Mouse (Mus musculus): ENCODE measurements at regions not wholly inside any gene's neighbourhood (a gene's known extent, or its start where the extent isn't known, plus 50 kb on each side); places are given as distances from the start of the nearest gene placed in this dataset.
"Not testable (repeated sequence)": the region's sequence is repeated elsewhere in the genome, so short reads cannot be mapped to it uniquely, and the experiment has no call there.

GRCm38 (mm10) chr13:39566491-39566890 is 605.8 kb upstream of the Slc35b3 start:
- in situ Hi-C loops (cut with MboI; ENCODE audit: low sequenced_read_pairs) = no loop called here

GRCm38 (mm10) chr13:39537724-39538440 is 577.2 kb upstream of the Slc35b3 start:
- in situ Hi-C loops (cut with MboI; ENCODE audit: low sequenced_read_pairs) = no loop called here

GRCm38 (mm10) chr13:39526469-39526868 is 565.8 kb upstream of the Slc35b3 start:
- in situ Hi-C loops (cut with MboI; ENCODE audit: low sequenced_read_pairs) = no loop called here

GRCm38 (mm10) chr13:39523856-39524301 is 563.2 kb upstream of the Slc35b3 start:
- in situ Hi-C loops (cut with MboI; ENCODE audit: low sequenced_read_pairs) = no loop called here

GRCm38 (mm10) chr13:39523246-39523850 is 562.7 kb upstream of the Slc35b3 start:
- in situ Hi-C loops (cut with MboI; ENCODE audit: low sequenced_read_pairs) = no loop called here

GRCm38 (mm10) chr13:39520846-39521245 is 560.2 kb upstream of the Slc35b3 start:
- in situ Hi-C loops (cut with MboI; ENCODE audit: low sequenced_read_pairs) = no loop called here

GRCm38 (mm10) chr13:39516106-39516505 is 555.4 kb upstream of the Slc35b3 start:
- in situ Hi-C loops (cut with MboI; ENCODE audit: low sequenced_read_pairs) = no loop called here

- in situ Hi-C loops (cut with MboI; ENCODE audit: low sequenced_read_pairs) = no loop called here
Measured at GRCm38 (mm10) chr13:39489806-39490205, 529.1 kb upstream of the Slc35b3 start.

GRCm38 (mm10) chr13:39472621-39473020 is 511.9 kb upstream of the Slc35b3 start:
- in situ Hi-C loops (cut with MboI; ENCODE audit: low sequenced_read_pairs) = no loop called here

GRCm38 (mm10) chr13:39441799-39442198 is 481.1 kb upstream of the Slc35b3 start:
- in situ Hi-C loops (cut with MboI; ENCODE audit: low sequenced_read_pairs) = no loop called here

- in situ Hi-C loops (cut with MboI; ENCODE audit: low sequenced_read_pairs) = no loop called here
Measured at GRCm38 (mm10) chr13:39440907-39441306, 480.2 kb upstream of the Slc35b3 start.

GRCm38 (mm10) chr13:39440336-39440735 is 479.7 kb upstream of the Slc35b3 start:
- in situ Hi-C loops (cut with MboI; ENCODE audit: low sequenced_read_pairs) = no loop called here

- in situ Hi-C loops (cut with MboI; ENCODE audit: low sequenced_read_pairs) = no loop called here
Measured at GRCm38 (mm10) chr13:39427996-39428395, 467.3 kb upstream of the Slc35b3 start.

GRCm38 (mm10) chr13:39425944-39426343 is 465.3 kb upstream of the Slc35b3 start:
- in situ Hi-C loops (cut with MboI; ENCODE audit: low sequenced_read_pairs) = no loop called here

GRCm38 (mm10) chr13:39418127-39418526 is 457.5 kb upstream of the Slc35b3 start:
- in situ Hi-C loops (cut with MboI; ENCODE audit: low sequenced_read_pairs) = no loop called here

GRCm38 (mm10) chr13:39411471-39412251 is 451.0 kb upstream of the Slc35b3 start:
- in situ Hi-C loops (cut with MboI; ENCODE audit: low sequenced_read_pairs) = no loop called here

GRCm38 (mm10) chr13:39392589-39392988 is 431.9 kb upstream of the Slc35b3 start:
- in situ Hi-C loops (cut with MboI; ENCODE audit: low sequenced_read_pairs) = no loop called here

- in situ Hi-C loops (cut with MboI; ENCODE audit: low sequenced_read_pairs) = not testable (repeated sequence)
Measured at GRCm38 (mm10) chr13:39392151-39392550, 431.5 kb upstream of the Slc35b3 start.

GRCm38 (mm10) chr13:39376677-39377076 is 416.0 kb upstream of the Slc35b3 start:
- in situ Hi-C loops (cut with MboI; ENCODE audit: low sequenced_read_pairs) = no loop called here

- in situ Hi-C loops (cut with MboI; ENCODE audit: low sequenced_read_pairs) = no loop called here
Measured at GRCm38 (mm10) chr13:39376269-39376668, 415.6 kb upstream of the Slc35b3 start.

- in situ Hi-C loops (cut with MboI; ENCODE audit: low sequenced_read_pairs) = no loop called here
Measured at GRCm38 (mm10) chr13:39372565-39372964, 411.9 kb upstream of the Slc35b3 start.

GRCm38 (mm10) chr13:39363637-39364036 is 403.0 kb upstream of the Slc35b3 start:
- in situ Hi-C loops (cut with MboI; ENCODE audit: low sequenced_read_pairs) = no loop called here

Measured in CH12F3 (cell line).